Mouse (Mus musculus): ENCODE measurements at regions not wholly inside any gene's neighbourhood (a gene's known extent, or its start where the extent isn't known, plus 50 kb on each side); places are given as distances from the start of the nearest gene placed in this dataset.

DNA sequence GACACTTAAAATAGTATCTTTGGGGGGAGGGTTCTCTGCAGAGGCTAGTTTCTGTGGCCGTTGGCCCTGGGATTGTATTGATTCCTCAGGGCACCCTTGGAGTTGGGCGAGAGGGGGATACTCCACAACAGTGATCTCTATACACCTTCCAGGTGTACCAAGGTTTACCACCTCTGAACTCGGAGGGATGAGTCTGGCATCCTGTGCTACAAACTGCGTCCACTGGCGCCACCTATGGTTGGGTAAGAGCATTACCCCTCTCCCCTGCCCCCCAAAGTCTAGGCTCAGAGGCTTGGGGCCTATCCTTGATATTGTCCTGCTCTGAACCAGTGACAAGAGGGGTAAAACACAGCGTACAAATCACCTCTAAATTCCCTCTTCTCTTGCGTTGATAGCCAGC is 62.2 kb downstream of the Gm17728 start:
- CTCF ChIA-PET = no interaction called here

DNA sequence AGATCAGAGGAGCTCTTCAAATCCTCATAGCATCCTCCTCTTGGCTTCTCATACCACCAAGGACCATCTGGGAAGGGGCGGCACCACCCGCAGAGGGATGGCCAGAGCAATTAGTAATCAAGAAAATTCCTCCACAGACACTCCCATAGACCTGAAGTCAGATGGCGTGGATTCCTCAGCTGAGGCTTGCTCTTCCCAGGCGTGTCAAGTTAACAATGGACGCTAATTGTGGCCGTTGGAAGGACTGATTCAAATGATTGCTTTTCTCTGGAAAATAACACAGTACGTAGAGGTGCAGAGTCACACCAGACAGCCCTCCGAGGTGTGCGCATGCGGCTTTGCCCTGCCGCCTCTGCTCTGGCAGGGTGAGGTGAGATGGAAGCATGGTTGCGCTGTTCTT is 62.7 kb downstream of the Gm17728 start:
- CTCF ChIA-PET = no interaction called here

DNA sequence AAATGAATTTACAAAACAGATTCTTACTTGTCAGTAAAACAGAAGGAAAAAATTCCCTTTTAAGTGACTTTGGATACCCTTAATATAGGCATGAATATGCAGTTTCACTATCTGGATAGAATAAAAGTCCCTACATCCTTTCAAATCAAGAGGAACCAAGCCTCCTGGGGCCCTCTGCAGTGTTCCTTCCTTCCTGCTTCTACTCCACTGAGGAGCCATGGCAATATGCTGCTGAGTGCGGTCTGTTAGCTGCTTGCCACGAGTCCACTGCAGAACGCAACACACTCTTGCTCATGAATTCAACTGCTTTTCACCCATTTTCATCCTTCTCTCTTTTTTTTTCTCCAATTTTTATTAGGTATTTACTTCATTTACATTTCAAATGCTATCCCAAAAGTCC is 107.5 kb downstream of the Gm17728 start:
- CTCF ChIA-PET = no interaction called here

DNA sequence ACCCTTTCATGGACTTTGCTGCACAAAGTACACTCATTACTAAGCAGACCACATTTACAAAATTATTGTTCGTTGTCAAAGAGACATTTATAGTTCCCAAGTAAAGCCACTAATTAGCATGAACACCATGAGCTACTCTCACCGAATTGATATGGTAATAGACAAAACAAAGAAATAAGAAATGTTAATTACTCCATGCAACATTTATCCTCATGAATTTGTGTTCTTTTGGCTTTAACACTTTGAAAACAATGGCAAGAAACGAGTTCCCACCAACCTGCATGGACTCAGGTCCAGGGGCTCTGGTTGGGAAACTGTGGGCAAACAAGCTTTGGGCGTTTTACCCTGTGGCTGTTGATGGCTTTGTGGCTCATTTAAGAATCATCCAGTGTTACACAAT is 114.2 kb downstream of the Gm17728 start:
- CTCF ChIA-PET = interaction anchor here (0.6 kb wide), 1 partner anchor 893 kb away, joined by 5 read pairs; no protein-coding TSS in a partner anchor

DNA sequence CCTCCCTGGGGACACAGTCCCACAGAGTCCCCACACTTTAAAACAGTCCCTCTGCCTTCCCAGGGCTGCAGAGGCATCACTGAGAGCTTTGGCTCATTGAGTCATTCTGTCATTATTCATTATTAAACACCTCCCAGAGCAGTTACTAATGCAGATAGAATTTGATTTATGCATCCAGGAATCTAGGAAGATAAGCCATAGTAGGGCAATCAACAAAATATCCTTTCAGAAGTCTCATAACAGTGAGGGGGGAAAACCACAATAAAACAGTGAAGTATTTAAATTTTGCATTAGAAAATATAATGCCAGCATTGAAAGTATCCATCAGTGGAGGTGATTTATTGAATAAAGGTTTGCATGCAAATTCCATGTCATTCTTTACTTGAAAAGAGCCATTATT is 116.5 kb downstream of the Gm17728 start:
- CTCF ChIA-PET = no interaction called here

DNA sequence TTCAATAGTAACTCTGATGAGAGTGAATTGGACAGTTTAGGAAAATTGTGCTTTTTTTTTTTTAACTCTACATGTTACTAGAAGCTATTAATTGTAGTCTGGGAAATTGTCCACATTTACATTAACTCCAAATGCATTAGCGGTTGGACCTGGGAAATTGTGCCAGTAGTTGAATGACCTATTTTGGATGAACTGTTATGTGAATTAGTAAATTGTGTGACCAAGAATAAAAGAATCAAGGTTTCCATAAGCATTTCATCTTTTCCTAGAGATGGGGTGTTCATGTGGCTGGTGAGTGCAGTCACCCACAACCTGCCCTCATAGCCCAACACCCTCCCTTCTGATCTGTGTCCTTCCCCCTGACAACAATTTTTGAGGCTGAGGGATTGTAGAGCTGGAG is 118.3 kb downstream of the Gm17728 start:
- CTCF ChIA-PET = no interaction called here

DNA sequence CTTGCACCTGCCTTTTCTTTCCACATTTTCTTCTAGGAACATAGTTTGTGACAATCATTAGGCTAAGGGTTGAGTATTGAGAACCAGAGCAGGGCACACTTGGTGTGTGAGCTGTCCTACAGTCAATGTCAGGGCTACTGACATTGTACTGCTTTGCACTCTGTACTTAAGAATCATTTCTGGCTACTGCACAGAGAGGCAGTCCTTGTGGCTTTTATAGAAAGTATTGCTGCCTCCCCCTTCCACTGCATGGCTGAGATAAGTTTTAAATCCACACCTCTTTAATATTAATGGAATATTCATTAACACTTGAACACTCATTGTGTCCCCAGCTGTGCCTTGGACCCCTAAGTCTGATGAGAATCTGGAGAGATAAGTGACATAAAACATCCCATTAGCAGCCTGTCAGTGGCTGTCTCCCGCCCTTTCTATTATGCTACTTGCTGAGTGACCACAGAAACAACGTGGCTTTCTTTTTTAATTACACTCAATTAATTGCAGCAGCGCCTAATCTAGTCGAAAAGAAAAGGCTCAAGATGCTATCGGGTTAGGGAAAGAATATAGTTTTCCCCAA is 121.5 kb downstream of the Gm17728 start:
- CTCF ChIA-PET = no interaction called here

DNA sequence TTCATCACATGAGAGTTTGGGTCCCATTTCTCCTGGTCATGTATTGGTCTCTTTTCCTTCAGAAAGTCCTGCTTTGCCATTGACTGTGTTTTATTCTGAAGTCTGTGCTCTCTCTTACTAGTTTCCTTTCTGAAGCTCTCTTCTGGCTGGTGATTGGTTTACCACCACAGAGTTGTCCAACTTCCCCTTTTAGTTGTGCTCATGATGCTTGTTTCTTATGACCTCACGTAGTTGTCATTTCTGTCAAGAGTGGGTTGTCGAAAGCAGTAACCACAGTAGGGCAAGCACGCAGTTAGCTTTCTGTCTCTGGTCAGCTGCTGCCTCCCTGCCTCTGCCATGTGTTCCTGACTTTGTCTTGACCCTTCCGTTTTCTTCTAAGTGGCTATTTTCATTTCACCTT is 112.0 kb downstream of the Pabpc6 start:
- CTCF ChIA-PET = no interaction called here

DNA sequence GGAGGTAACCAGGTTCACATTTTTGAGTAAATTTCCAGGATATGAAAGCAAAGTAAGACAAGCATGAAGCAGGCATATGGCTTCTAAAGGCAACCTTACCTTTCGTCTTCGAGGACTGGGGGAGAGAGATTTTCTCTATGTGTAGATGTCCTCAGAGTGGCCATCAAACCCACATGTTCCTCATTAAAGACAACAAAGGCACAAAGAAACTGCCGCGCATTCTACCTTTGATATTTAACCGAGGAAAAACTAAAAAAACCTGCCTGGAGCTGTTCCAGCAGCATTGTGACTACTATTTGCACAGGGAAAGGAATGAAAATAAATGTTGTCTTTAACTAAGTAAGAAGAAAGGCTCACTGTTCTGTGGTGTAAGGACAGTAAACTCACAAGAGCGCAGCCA is 102.7 kb downstream of the Pabpc6 start:
- CTCF ChIA-PET = no interaction called here

DNA sequence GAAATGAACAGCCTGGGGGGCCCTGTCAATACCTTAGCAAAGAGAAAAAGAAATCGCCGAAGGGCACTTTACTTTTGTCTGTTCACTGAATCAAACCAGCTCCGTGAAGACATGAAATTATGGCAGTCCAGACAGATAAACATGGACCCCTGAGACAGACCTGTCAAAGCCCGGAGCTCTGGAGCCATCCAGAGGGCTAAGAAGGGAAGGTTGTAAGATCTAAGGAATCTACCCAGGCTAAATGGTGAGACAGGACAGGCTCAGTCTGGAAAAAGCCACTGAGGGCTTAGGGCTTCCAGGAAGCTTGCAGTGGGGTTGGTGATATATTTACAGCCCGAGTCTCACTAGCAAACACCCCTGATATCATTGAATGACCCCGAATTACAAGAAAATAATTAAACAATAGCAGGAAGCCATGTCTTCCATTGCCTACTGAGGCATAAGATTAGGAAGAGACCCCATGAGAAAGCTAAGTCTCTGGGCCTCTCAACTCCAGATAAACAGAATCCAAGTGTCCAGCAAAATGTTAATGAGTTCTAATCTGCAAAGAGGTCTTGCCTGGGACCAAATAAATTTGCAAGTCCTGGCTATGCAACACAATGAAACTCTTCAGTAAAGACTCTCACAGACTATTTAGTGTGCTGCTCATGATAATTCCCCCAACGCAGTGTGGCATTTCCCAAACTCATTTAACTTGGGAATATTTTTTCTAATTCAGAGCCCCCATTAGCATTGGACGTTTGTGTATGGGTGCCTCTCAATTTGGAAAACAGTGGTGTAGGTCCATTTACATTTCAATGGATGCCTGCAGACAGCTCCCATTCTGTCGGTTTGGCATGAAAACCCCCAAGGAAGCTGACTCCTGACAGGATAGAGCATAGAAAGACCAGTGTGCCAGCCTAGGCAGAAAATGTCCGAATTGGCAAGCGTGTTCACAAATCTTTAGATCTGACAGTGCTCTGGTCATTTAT is 89.8 kb downstream of the Pabpc6 start:
- CTCF ChIA-PET = no interaction called here

DNA sequence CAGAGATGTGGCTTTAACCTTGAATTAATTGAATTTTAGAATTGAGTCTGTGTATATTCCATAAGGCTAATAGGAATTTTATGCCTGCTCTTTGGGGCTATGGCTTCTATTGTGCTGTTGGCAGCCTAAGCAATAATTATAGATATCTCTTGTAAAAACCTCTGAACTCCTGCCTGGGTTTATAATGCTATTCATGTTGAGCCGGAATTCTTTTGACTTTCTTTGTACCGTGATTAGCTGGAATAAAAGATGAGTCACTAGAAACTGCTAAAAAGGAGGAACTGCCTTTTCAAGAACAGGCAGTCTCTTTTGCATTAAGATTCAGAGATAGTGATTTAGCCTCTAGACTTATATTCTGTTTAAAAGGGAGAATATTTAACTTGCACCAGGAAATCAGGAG is 71.4 kb downstream of the Pabpc6 start:
- CTCF ChIA-PET = no interaction called here

DNA sequence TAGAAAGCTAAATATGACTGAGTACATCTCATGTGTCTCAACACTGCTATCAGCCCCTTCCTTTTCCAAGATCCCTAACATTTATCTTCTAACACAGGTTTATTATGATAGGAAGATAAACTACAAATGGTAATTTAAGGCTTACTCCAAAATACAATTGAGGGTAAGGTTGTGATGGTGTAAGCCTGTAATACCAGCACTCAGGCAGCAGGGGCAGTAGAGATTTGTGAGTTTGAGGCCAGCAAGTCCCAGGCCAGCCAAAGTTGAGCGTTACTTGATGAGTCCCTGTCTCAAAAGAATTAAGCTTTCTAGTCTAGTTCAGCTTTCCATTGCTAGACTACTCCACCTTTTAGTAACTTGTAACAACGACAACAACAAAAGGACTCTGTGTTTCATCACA is 69.1 kb downstream of the Pabpc6 start:
- CTCF ChIA-PET = no interaction called here
